Mouse (Mus musculus) ovary, adult 2 months (tissue): ENCODE data around the gene Wbp1l. TPM values are rescaled to one million over a fixed set of nuclear protein-coding genes. Genes with fewer than 3 reads are reported as not detected.

Source experiments
- polyA plus RNA-seq: library from polyadenylated mRNA; depleted of rRNA; stranded (reverse); fragments of >200 nt; gene quantifications from 2 replicates; pipeline ENCODE4 v1.2.3, GENCODE M21; 2012; rRNA removed

Gene Wbp1l
- polyA plus RNA-seq = 64.5 and 85.6 TPM in 2 replicates

GRCm38 (mm10) chr19:46598720-46599252 is at the start of gene Wbp1l:
Wbp1l (plus strand) TSS chr19:46599084.

GRCm38 (mm10) chr19:46572951-46573937 is 25.6 kb upstream of the Wbp1l start, which contains the start of the genes Arl3 and Sfxn2:
Arl3 (minus strand) TSS chr19:46573198.
Sfxn2 (plus strand) TSS chr19:46573365.

GRCm38 (mm10) chr19:46672766-46673418 is 74.0 kb downstream of the Wbp1l start, which contains the start of gene Cyp17a1:
Cyp17a1 (minus strand) TSS chr19:46673172.

GRCm38 (mm10) chr19:46689460-46690372 is 90.8 kb downstream of the Wbp1l start, which contains the start of gene Borcs7:
Borcs7 (plus strand) TSS chr19:46689906.

Other genes starting within 250 kb of the Wbp1l start
- 15.3 and 23.6 TPM in 2 replicates for gene 2310034G01Rik, start 248.8 kb upstream of the Wbp1l start, polyA plus RNA-seq
- gene Actr1a, start 203.3 kb upstream of the Wbp1l start, polyA plus RNA-seq = 79.7 and 86.6 TPM in 2 replicates
- gene Sufu, start 202.2 kb upstream of the Wbp1l start, polyA plus RNA-seq = 33.3 and 37.1 TPM in 2 replicates
- 113 and 125 TPM in 2 replicates for gene Trim8, start 97.4 kb upstream of the Wbp1l start, polyA plus RNA-seq
- 17.9 and 22.2 TPM in 2 replicates for gene Arl3, start 25.9 kb upstream of the Wbp1l start, polyA plus RNA-seq
- 8.1 and 9.3 TPM in 2 replicates for gene Sfxn2, start 25.7 kb upstream of the Wbp1l start, polyA plus RNA-seq
- gene Cyp17a1, start 74.1 kb downstream of the Wbp1l start, polyA plus RNA-seq = 208 and 263 TPM in 2 replicates
- 4.4 and 4.8 TPM in 2 replicates for gene Borcs7, start 90.8 kb downstream of the Wbp1l start, polyA plus RNA-seq
- 7.3 and 9.9 TPM in 2 replicates for gene As3mt, start 108.4 kb downstream of the Wbp1l start, polyA plus RNA-seq
- 32.5 and 37.0 TPM in 2 replicates for gene Cnnm2, start 162.5 kb downstream of the Wbp1l start, polyA plus RNA-seq